Mouse (Mus musculus) spleen, postnatal 4 days (tissue): ENCODE data around the gene Galnt10.
"Not testable (repeated sequence)": the region's sequence is repeated elsewhere in the genome, so short reads cannot be mapped to it uniquely, and the experiment has no call there.

Experiments used
- DNase-seq, 2 experiments: peaks; one replicate each; pipeline ENCODE4 v3.0.0; 2022; ENCODE audit warnings: low spot score in 2 of 2

Gene Galnt10

GRCm38 (mm10) chr11:57786616-57787418, 141.6 kb downstream of the Galnt10 start:
- no peak for DNase-seq

GRCm38 (mm10) chr11:57787913-57788312, 142.7 kb downstream of the Galnt10 start:
- peak; percentile 61 to 89 for DNase-seq

- DNase-seq = no peak
These were observed 145.8 kb downstream of the Galnt10 start for GRCm38 (mm10) chr11:57790866-57791535.

- DNase-seq = no peak
These were observed 149.8 kb downstream of the Galnt10 start for GRCm38 (mm10) chr11:57795086-57795485.

- DNase-seq = no peak
These were observed 152.6 kb downstream of the Galnt10 start for GRCm38 (mm10) chr11:57797828-57798227.

GRCm38 (mm10) chr11:57799456-57799855, 154.2 kb downstream of the Galnt10 start:
- no peak for DNase-seq

- DNase-seq = peak in 1 of 2 experiments; percentile 68
These were observed 155.2 kb downstream of the Galnt10 start for GRCm38 (mm10) chr11:57800266-57800951.

- peak; percentile 96 to 98 for DNase-seq
These were observed 155.9 kb downstream of the Galnt10 start, which contains the start of gene Sap30l for GRCm38 (mm10) chr11:57800971-57801765. Sap30l (plus strand) TSS chr11:57801637.

- peak; percentile 47 to 82 for DNase-seq
These were observed 156.7 kb downstream of the Galnt10 start for GRCm38 (mm10) chr11:57801766-57802510.

GRCm38 (mm10) chr11:57802511-57802870, 157.2 kb downstream of the Galnt10 start:
- DNase-seq = no peak

GRCm38 (mm10) chr11:57805047-57805446, 159.8 kb downstream of the Galnt10 start:
- no peak for DNase-seq

- no peak for DNase-seq
These were observed 163.9 kb downstream of the Galnt10 start for GRCm38 (mm10) chr11:57809017-57809731.

GRCm38 (mm10) chr11:57809732-57810098, 164.5 kb downstream of the Galnt10 start:
- no peak for DNase-seq

- DNase-seq = no peak
These were observed 165.8 kb downstream of the Galnt10 start for GRCm38 (mm10) chr11:57811006-57811405.

GRCm38 (mm10) chr11:57812212-57812611, 167.0 kb downstream of the Galnt10 start:
- no peak for DNase-seq

GRCm38 (mm10) chr11:57813641-57814040, 168.4 kb downstream of the Galnt10 start:
- DNase-seq = no peak

- no peak for DNase-seq
These were observed 172.9 kb downstream of the Galnt10 start for GRCm38 (mm10) chr11:57818189-57818588.

- DNase-seq = peak; percentile 78 to 96
These were observed 174.8 kb downstream of the Galnt10 start for GRCm38 (mm10) chr11:57819999-57820581.

GRCm38 (mm10) chr11:57823159-57823558, 177.9 kb downstream of the Galnt10 start:
- DNase-seq = not testable (repeated sequence)

GRCm38 (mm10) chr11:57823714-57824113, 178.5 kb downstream of the Galnt10 start:
- DNase-seq = no peak
